Mouse (Mus musculus) bone marrow macrophage, adult 2 months (primary cell): ENCODE results near the gene Mxra7. TPM values are rescaled to one million over a fixed set of nuclear protein-coding genes. Genes with fewer than 3 reads are reported as not detected.

Experiments used
- H3K27ac ChIP-seq: 2 replicates; pipeline ENCODE4 v1.5.1; 2012; ENCODE audit warnings: low read depth, low read length; ENCODE audit not compliant: insufficient read depth
- H3K4me1 ChIP-seq: 2 replicates; pipeline ENCODE4 v1.6.1; 2012; ENCODE audit warnings: low read length; ENCODE audit not compliant: control insufficient read depth, insufficient read depth
- H3K4me3 ChIP-seq: 2 replicates; pipeline ENCODE4 v1.5.1; 2012; ENCODE audit warnings: mild to moderate bottlenecking, low read length, moderate library complexity; ENCODE audit not compliant: insufficient read depth
- CTCF ChIP-seq: IDR thresholded peaks from 2 replicates; pipeline ENCODE4 v1.5.1; 2012; ENCODE audit warnings: low read depth, mild to moderate bottlenecking, low read length, moderate library complexity
- POLR2A ChIP-seq: IDR thresholded peaks from 2 replicates; pipeline ENCODE4 v1.6.1; 2012; ENCODE audit warnings: mild to moderate bottlenecking, low read depth, low read length, borderline replicate concordance
- polyA plus RNA-seq: library from polyadenylated mRNA; stranded (reverse); fragments of >200 nt; gene quantifications from 2 replicates; pipeline ENCODE4 v1.2.4, GENCODE M21; 2012; ENCODE audit not compliant: missing spikeins, insufficient read depth, insufficient read length

Mxra7 gene
- polyA plus RNA-seq, 1 experiment = 0.72 TPM

DNA sequence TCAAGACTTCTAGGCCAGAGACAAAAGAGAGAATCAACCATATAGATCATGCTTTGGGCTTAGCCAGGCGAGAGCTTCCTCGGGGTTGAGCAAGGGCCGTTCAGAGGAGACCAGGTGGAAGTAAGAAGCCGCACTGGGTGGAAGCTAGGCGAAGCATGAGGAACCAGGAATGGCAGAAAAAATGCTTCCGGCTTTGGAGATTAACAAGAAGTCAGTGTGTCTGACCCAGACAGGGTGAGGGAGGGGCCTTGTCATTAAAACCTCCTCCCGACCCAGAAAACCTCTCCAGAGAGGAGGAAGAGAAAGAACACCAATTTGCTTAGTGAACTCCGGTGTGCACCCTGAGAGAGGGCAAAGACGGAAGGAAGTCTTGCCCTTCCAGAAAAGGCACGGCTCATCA, 43.6 kb downstream of the Mxra7 start:
- Histone ChIP-seq H3K4me1 (peaks cover 8% of the 10 kb centered on the region), H3K4me3 (no peak overlapping the region), H3K27ac (no peak overlapping the region)
- no peak for TF ChIP-seq CTCF
- TF ChIP-seq POLR2A = no peak

DNA sequence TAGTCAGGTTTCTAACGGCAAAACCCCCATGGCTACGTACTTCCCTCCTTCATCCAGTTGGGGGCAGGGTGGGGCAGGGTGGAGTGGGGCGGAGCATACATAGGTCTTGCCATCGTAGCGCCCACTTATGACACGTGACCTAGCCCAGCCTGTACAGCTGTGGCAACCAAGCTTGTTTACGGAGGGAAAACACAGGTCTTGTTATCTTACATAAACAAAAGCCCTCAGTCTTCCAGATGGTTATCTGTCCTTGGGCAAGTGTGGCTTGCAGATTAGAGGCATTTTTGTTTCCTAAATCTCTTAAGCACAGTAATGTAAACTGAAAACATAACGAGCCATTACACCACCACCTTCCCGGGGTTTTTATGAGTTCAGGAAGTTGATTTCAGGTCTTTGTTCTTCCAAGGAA, 45.1 kb downstream of the Mxra7 start:
- TF ChIP-seq POLR2A (no peak), CTCF (no peak)
- no peak overlapping the region for H3K27ac ChIP-seq

DNA sequence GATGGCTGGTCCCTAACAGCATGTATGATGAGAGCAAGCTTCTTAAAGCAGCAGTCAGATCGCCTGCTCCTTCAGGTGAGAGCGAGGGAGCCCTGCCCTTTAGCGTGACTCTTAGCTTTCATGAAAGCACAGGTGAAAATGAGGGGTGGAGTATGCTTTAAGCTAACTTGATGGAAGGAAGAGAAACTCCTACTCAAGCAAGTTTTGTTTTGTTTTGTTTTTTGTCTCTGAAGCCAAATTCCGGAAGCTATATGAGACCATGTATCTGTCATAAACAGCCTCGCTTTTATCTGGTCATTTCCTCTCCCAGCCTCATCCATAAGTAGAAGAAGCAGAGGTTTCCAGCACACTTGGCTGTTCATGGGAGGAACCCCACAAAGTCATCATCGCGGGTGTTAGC, 52.4 kb downstream of the Mxra7 start, which contains the start of gene St6galnac1:
St6galnac1 (minus strand) TSS at position 101 of the 400 bp plus-strand sequence.
- TF ChIP-seq CTCF = no peak
- no peak for TF ChIP-seq POLR2A
- peaks cover 5% of the 10 kb centered on the region for H3K4me1 ChIP-seq
- no peak within 1 kb of the TSS for H3K27ac ChIP-seq
- no peak within 1 kb of the TSS for H3K4me3 ChIP-seq

More for the DNA sequence above, 45.1 kb downstream of the Mxra7 start:
- Histone ChIP-seq H3K4me3 (peak overlapping the region; percentile 11; the same call in 1 of the 2 replicates), H3K4me1 (peaks cover 8% of the 10 kb centered on the region)

DNA sequence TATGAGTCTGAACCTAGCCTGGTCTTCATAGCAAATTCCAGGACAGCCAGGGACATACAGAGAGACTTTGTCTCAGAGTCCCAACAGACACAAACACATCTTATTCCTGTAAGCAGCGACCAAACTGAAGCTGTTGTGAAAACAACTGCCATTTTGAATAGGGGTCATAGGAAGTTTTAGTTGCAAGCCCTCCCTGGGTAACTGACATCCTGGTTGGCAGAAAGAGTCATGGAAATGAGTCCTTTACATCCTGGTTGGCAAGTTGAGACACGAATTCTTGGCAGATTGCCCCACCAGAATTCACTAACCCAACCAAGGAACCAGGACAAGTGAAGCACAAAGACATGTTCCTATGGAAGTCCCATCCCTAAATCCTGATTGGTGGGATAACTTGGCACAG, 54.6 kb downstream of the Mxra7 start:
- Histone ChIP-seq H3K4me3 (no peak overlapping the region), H3K27ac (no peak overlapping the region)
- TF ChIP-seq POLR2A (no peak), CTCF (no peak)

DNA sequence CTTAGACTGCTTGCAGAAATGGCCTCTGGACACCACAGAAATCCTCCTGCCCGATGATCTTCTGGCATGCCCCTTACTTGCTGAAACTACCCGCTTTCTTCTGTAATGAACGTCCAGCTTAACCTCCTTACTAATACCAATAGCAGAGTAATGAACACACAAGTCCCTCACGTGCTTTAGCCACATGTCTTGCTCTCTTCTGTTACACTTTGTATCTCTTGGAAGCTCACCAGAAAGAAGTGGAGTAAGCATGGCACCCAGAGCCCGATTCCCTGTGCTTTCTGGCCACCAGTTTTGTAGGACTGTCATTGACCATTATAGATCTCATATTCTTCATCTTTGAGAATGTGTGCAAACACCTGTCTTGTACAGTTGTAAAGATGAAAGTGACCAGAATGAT, 58.0 kb downstream of the Mxra7 start:
- no peak overlapping the region for H3K4me3 ChIP-seq
- H3K27ac ChIP-seq = no peak overlapping the region
- TF ChIP-seq CTCF (no peak), POLR2A (no peak)
- no peaks in the 10 kb centered on the region for H3K4me1 ChIP-seq

More for the DNA sequence above, 54.6 kb downstream of the Mxra7 start:
- H3K4me1 ChIP-seq = no peaks in the 10 kb centered on the region

DNA sequence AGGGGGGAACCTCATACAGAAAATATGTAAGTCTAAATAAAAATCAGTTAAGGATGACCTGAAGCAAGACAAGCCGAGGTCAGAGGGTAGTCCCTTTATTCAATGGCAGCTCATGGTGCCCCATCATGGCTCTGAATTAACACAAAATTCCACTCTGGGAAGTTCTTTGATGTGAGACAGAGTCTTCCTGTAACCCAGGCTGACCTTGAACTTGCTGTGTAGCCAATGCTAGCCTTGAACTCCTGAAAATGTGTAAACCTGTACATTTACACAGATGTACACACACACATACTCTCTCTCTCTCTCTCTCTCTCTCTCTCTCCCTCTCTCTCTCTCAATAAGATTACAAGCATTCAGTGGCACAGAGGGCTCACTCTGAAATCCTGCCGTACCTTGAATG, 62.9 kb downstream of the Mxra7 start:
- TF ChIP-seq CTCF (no peak), POLR2A (no peak)
- no peak overlapping the region for H3K27ac ChIP-seq
- H3K4me1 ChIP-seq = no peaks in the 10 kb centered on the region
- H3K4me3 ChIP-seq = no peak overlapping the region

DNA sequence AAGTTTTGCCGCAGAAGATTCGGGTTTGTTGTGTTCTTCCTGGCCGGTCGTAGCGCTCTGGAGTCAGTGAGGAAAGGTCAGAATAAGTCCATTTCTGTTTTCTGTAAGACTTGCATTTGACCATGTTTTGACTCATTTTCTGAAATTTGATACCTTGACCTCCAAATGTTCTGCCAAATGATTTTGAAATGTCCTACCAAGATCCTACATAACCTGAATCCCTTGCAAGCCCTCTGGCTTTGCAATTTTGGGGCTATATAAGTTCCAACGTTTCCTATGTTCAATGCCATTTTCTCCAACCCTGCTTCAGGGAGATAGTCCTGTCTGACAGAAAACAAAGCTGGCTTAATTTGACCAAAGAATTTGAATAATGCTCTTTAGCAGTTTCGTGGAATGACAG, 63.5 kb downstream of the Mxra7 start:
- H3K4me1 ChIP-seq = no peaks in the 10 kb centered on the region
- H3K4me3 ChIP-seq = no peak overlapping the region
- no peak overlapping the region for H3K27ac ChIP-seq
- no peak for TF ChIP-seq POLR2A
- TF ChIP-seq CTCF = no peak

DNA sequence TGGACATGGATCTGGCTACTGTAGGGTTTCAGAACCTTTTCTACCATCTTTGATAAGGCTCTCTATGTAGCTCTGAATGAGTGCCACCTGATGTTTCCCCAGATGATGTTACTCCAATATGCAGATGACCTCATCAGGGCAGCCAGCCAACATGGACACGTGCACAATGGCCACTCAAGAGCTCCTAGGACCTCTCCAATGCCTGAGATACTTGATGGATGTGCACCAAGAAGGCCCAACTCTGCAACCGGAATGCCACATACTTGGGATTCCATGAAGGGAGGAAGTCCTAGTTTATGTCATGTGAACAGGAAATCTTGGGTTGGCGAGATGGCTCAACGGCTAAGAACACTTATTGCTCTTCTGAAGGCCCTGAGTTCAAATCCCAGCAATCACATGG, 72.7 kb downstream of the Mxra7 start:
- no peaks in the 10 kb centered on the region for H3K4me1 ChIP-seq
- H3K27ac ChIP-seq = no peak overlapping the region
- TF ChIP-seq CTCF (no peak), POLR2A (no peak)
- H3K4me3 ChIP-seq = no peak overlapping the region

DNA sequence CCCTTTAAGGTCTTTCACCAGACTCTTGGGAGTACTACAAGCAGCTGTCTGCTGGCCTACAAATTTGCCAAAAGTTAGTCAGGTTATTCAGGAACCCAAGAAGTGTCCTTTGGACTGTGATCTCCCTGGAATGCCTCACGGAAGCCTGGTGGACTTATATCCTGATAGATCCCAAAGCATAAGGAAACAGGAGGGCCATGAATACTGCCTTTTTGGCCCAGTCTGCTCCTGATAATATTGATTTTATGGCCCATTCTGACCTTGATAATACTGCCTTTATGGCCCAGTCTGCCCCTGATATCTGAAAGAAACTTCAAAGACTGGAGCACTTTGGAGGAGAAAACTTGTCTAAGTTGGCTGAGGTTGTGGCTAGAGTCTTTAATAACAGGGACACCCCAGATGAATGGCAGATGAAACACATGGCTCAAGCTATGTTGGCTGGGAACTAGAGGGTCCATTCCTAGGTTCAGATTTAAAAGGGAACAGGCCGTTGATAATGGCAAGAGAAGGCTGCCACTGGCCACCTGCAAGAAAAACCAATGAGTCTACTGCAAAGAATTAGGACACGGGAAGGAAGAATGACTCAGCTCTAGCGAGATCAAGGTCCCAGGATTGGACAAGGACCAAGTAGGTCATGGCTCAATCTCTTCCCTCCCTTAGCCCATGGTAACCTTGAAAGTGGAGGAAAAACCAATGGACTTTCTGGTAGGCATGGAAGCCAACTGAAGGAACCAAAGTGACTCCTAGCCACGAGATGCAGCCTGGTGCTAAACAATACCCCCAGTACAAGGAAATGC, 74.0 kb downstream of the Mxra7 start:
- no peak overlapping the region for H3K4me3 ChIP-seq
- TF ChIP-seq POLR2A = no peak
- TF ChIP-seq CTCF = no peak
- no peak overlapping the region for H3K27ac ChIP-seq
- no peaks in the 10 kb centered on the region for H3K4me1 ChIP-seq

Other genes starting within 250 kb of the Mxra7 start
- gene Ube2o, start 246.6 kb downstream of the Mxra7 start, polyA plus RNA-seq = 6.2 and 8.0 TPM in 2 replicates
- not detected in 2 replicates for gene Aanat, start 241.6 kb downstream of the Mxra7 start, polyA plus RNA-seq
- gene Rhbdf2, start 201.0 kb downstream of the Mxra7 start, polyA plus RNA-seq = 37.5 and 39.0 TPM in 2 replicates
- gene Prcd, start 174.5 kb downstream of the Mxra7 start, polyA plus RNA-seq = not detected in 2 replicates
- gene Cygb, start 173.7 kb downstream of the Mxra7 start, polyA plus RNA-seq = not detected in 2 replicates
- gene St6galnac1, start 52.5 kb downstream of the Mxra7 start, polyA plus RNA-seq = not detected in 2 replicates
- gene Mettl23, start 15.2 kb upstream of the Mxra7 start, polyA plus RNA-seq = 28.0 and 29.8 TPM in 2 replicates
- 18.3 and 19.0 TPM in 2 replicates for gene Jmjd6, start 15.4 kb upstream of the Mxra7 start, polyA plus RNA-seq
- 108 and 110 TPM in 2 replicates for gene Mfsd11, start 24.4 kb upstream of the Mxra7 start, polyA plus RNA-seq
- 259 and 286 TPM in 2 replicates for gene Srsf2, start 25.0 kb upstream of the Mxra7 start, polyA plus RNA-seq
- not detected in 2 replicates for gene Mgat5b, start 90.8 kb upstream of the Mxra7 start, polyA plus RNA-seq